Mouse (Mus musculus): ENCODE measurements around the gene Krt34. TPM values are rescaled to one million over a fixed set of nuclear protein-coding genes. Genes with fewer than 3 reads are reported as not detected.

The Krt34 gene
- total RNA-seq, 2 experiments from 2014 or later, result not detected

GRCm38 (mm10) chr11:99999091-99999490, 42.3 kb downstream of the Krt34 start:
- no peak for DNase-seq

- no peak for DNase-seq
Measured at GRCm38 (mm10) chr11:99994384-99994661, 47.0 kb downstream of the Krt34 start.

GRCm38 (mm10) chr11:99993620-99994383, 47.6 kb downstream of the Krt34 start, which contains the start of gene Krtap17-1:
TSS of gene Krtap17-1 (minus strand) at chr11:99993994.
- DNase-seq, result no peak

- no peak for DNase-seq
Measured at GRCm38 (mm10) chr11:99990571-99990970, 50.8 kb downstream of the Krt34 start.

DNA sequence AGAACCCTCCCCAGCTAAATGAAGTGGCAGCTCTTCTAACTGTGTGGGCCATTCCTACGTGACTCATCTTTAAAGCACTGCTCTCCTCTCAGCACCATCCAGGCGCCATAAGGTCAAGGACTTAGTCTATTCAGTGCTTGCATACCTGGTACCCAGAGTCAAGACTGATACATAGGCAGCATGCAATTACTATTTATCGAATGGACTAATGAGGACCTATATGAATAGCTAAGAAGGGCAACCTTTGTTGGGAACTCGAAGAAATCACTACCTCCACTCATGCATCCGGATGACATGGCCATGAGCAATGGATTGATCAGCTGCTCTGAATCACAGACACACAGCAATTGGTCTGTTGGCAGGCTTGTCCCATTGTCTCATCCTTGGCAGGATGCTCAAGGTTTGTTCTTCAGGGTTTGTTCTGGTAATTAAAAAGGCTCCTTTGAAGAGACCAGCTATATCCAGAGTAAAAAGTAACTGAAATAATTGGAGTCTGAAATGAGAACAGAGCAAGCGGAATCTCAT, 51.4 kb downstream of the Krt34 start:
- DNase-seq, result peak; percentile 18

DNA sequence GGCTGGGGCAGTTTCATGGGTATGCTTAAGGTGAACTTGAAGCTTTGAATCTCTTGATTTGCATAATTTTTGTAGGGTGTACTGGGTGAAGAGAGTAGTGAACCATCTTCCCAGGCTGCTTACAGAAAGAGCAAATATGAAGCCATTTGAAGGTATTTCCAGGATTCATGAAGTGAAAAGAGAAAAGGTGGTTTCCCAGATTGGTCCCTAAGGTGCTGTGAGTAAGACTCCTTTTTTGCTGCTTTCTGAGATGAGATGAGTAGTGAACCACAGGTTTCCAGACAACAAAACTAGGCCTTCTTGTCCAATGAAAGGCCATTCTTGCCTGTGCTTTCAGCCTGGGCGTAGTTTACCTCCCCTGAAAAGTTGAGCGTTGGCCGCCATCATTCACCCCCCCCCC, 52.8 kb downstream of the Krt34 start:
- DNase-seq, result no peak

Other genes with a start within 250 kb of the Krt34 start
- not detected for gene Gm11596, start 248.1 kb downstream of the Krt34 start, total RNA-seq (2021)
- gene Gm11569, start 242.6 kb downstream of the Krt34 start, total RNA-seq (2021), result not detected
- gene Gm11554, start 237.1 kb downstream of the Krt34 start, total RNA-seq (2021), result not detected
- not detected for gene Krtap4-13, start 231.7 kb downstream of the Krt34 start, total RNA-seq (2021)
- gene Gm11564, start 225.9 kb downstream of the Krt34 start, total RNA-seq (2021), result not detected
- not detected for gene 2300003K06Rik, start 203.5 kb downstream of the Krt34 start, total RNA-seq (2021)
- gene Krtap4-16, start 189.9 kb downstream of the Krt34 start, total RNA-seq (2021), result not detected
- not detected for gene Gm11568, start 183.6 kb downstream of the Krt34 start, total RNA-seq (2021)
- not detected for gene Gm11559, start 177.1 kb downstream of the Krt34 start, total RNA-seq (2021)
- gene Krtap9-1, start 168.2 kb downstream of the Krt34 start, total RNA-seq (2021), result not detected
- gene Gm11567, start 162.4 kb downstream of the Krt34 start, total RNA-seq (2021), result not detected
- not detected for gene Krtap31-1, start 133.6 kb downstream of the Krt34 start, total RNA-seq (2021)
- not detected for gene Gm11565, start 126.8 kb downstream of the Krt34 start, total RNA-seq (2021)
- not detected for gene Krtap31-2, start 105.3 kb downstream of the Krt34 start, total RNA-seq (2021)
- gene Krtap9-5, start 93.1 kb downstream of the Krt34 start, total RNA-seq (2021), result not detected
- not detected for gene Krtap29-1, start 62.5 kb downstream of the Krt34 start, total RNA-seq (2021)
- gene Krtap16-1, start 55.0 kb downstream of the Krt34 start, total RNA-seq (2021), result not detected
- gene Krtap17-1, start 47.6 kb downstream of the Krt34 start, total RNA-seq (2021), result not detected
- gene Krt33a, start 25.3 kb downstream of the Krt34 start, total RNA-seq (2021), result not detected
- gene Krt33b, start 11.7 kb downstream of the Krt34 start, total RNA-seq (2021), result not detected
- not detected for gene Krt31, start 9.0 kb upstream of the Krt34 start, total RNA-seq (2021)
- gene Krt32, start 46.7 kb upstream of the Krt34 start, total RNA-seq (2021), result not detected
- gene Krt35, start 54.7 kb upstream of the Krt34 start, total RNA-seq (2021), result not detected
- gene Krt36, start 64.1 kb upstream of the Krt34 start, total RNA-seq (2021), result under 1 TPM; 0.21 to 0.51 TPM
- gene Krt13, start 80.0 kb upstream of the Krt34 start, total RNA-seq (2021), result not detected
- gene Krt15, start 94.4 kb upstream of the Krt34 start, total RNA-seq (2021), result not detected
- gene Krt19, start 107.1 kb upstream of the Krt34 start, total RNA-seq (2021), result 10 to 100 TPM in 1 of 2 experiments, 1 to 10 TPM in 1; 9.5 to 11.0 TPM
- gene Krt9, start 151.7 kb upstream of the Krt34 start, total RNA-seq (2021), result under 1 TPM in 1 of 2 experiments, not detected in 1; 0.21 TPM
- 1 to 10 TPM in 1 of 2 experiments, under 1 TPM in 1; 0.45 to 1.2 TPM for gene Krt14, start 166.0 kb upstream of the Krt34 start, total RNA-seq (2021)
- not detected for gene Krt16, start 207.3 kb upstream of the Krt34 start, total RNA-seq (2021)
- gene Krt17, start 219.5 kb upstream of the Krt34 start, total RNA-seq (2021), result not detected
- gene Krt42, start 228.3 kb upstream of the Krt34 start, total RNA-seq (2021), result not detected